11 mouse cellular contexts compared by ENCODE assay signal in genomic region chr5:25160515-25160914, GRCm38 (mm10). TPM values are rescaled to one million over a fixed set of nuclear protein-coding genes. Genes with fewer than 3 reads are reported as not detected.
DNase-seq lines count a peak whose midpoint lies in the region; ATAC-seq and TF ChIP-seq lines count a peak whose summit lies in the region.
"Had no signal": no experiment of that assay in that cellular context is flagged by ENCODE, and none has a peak within 500 bp of the region (broad histone marks: within the 10 kb centered on the region; RNA-seq: fewer than 3 reads in every experiment).

No protein-coding gene starts in this region.

- no peaks in the 10 kb centered on the region for H3K4me1 ChIP-seq in heart, embryonic 12.5 days (replicated peaks)
- H3K4me1 ChIP-seq: limb, embryonic 13.5 days; midbrain, embryonic 15.5 days had no signal

- peak; percentile 10 to 12 for DNase-seq in cerebellum, adult 18-20 months
- no peak for DNase-seq in cerebellum, adult 11-12 months
- peak; percentile 83 for DNase-seq in brain, embryonic 14.5 days (ENCODE audit: low read depth)
- DNase-seq in frontal cortex, postnatal 36 days (ENCODE audit: low spot score in 2 of 2) = peak; percentile 53 to 55
- DNase-seq in left cerebral cortex, postnatal 36 days (ENCODE audit: low spot score in 2 of 2) = peak; percentile 42 to 48
- DNase-seq in thymus, postnatal 36 days = no peak

- WGBS in heart, embryonic 12.5 days = 64% methylated on average over 11 of the region's 11 CpGs

- no peak for TF ChIP-seq POLR2A in brain, embryonic 14.5 days (IDR thresholded peaks at IDR 0.05; ENCODE audit: borderline replicate concordance, extremely low read depth, insufficient read depth, insufficient read length, poor library complexity, severe bottlenecking)

- H3K4me2 ChIP-seq in heart, embryonic 12.5 days = no peak overlapping the region
- H3K4me2 ChIP-seq: heart, embryonic 13.5 days; limb, embryonic 13.5 days; midbrain, embryonic 15.5 days had no signal

- intact Hi-C loops in left cerebral cortex, postnatal 36 days (cut with DNase I) = no loop called here

- no peak overlapping the region for H3K27ac ChIP-seq in heart, embryonic 12.5 days (ENCODE audit: poor library complexity, severe bottlenecking)
- H3K27ac ChIP-seq: heart, embryonic 13.5 days; limb, embryonic 13.5 days; midbrain, embryonic 15.5 days had no signal

- TF ChIP-seq CTCF in brain, embryonic 14.5 days (IDR thresholded peaks at IDR 0.05; ENCODE audit: borderline replicate concordance, extremely low read depth, insufficient read depth, insufficient read length) = no peak

- no peak overlapping the region for H3K4me3 ChIP-seq in heart, embryonic 12.5 days
- H3K4me3 ChIP-seq: heart, embryonic 13.5 days; limb, embryonic 13.5 days; midbrain, embryonic 15.5 days had no signal

- no peak overlapping the region for H3K9ac ChIP-seq in heart, embryonic 12.5 days
- H3K9ac ChIP-seq: heart, embryonic 13.5 days; limb, embryonic 13.5 days; midbrain, embryonic 15.5 days had no signal

- no peak for ATAC-seq in megakaryocyte, adult 5-6 weeks (ENCODE audit: poor library complexity, severe bottlenecking)
- no peak for ATAC-seq in heart, embryonic 12.5 days (ENCODE audit: insufficient number of reproducible peaks, low FRiP score)
- ATAC-seq: midbrain, embryonic 15.5 days had no signal

- no peaks in the 10 kb centered on the region for H3K36me3 ChIP-seq in heart, embryonic 12.5 days
- H3K36me3 ChIP-seq: heart, embryonic 13.5 days; limb, embryonic 13.5 days; midbrain, embryonic 15.5 days had no signal

- H3K9me3 ChIP-seq in heart, embryonic 12.5 days (replicated peaks) = no peaks in the 10 kb centered on the region
- H3K9me3 ChIP-seq: heart, embryonic 13.5 days; limb, embryonic 13.5 days; midbrain, embryonic 15.5 days had no signal

- H3K27me3 ChIP-seq in heart, embryonic 12.5 days (replicated peaks) = 0 out of 2 replicates have a peak, but pooled peaks cover 3% of the 10 kb centered on the region
- H3K27me3 ChIP-seq: limb, embryonic 13.5 days; midbrain, embryonic 15.5 days had no signal

RNA-seq across cellular contexts. Expression of gene Galntl5, which starts 20.7 kb away (rescaled TPM):
- not detected in 2 replicates for polyA plus RNA-seq in brain, embryonic 14.5 days (2012; rRNA removed)
- not detected for total RNA-seq in left cerebral cortex, postnatal 36 days (2021)
- total RNA-seq in megakaryocyte, adult 5-6 weeks (2015) = not detected in 2 replicates
- not detected in 2 replicates for total RNA-seq in megakaryocyte, adult 5-6 weeks (2017)
- polyA plus RNA-seq in heart, embryonic 12.5 days (2016; fragmentation: Nextera tagmentation; extraction: Ambion mirVana) = not detected in 2 replicates
- polyA plus RNA-seq: heart, embryonic 13.5 days; limb, embryonic 13.5 days; midbrain, embryonic 15.5 days had no signal

Comparison
In these comparisons a context has a peak if more than half of its experiments do, and no peak if none do; other contexts are left out.
1. DNase-seq: peak in cerebellum, adult 18-20 months (2 of 2), brain, embryonic 14.5 days (single experiment), frontal cortex, postnatal 36 days (2 of 2) and left cerebral cortex, postnatal 36 days (2 of 2); none in cerebellum, adult 11-12 months (single experiment) and thymus, postnatal 36 days (0 of 2).